Mouse (Mus musculus): Measurements from ENCODE around the gene Sugt1. TPM values are rescaled to one million over a fixed set of nuclear protein-coding genes. Genes with fewer than 3 reads are reported as not detected.

Gene Sugt1
- total RNA-seq, 1 experiment, result 93.7 TPM

- DNase-seq (ENCODE audit: low read depth, low spot score), result no peak
- Histone ChIP-seq H3K27ac (ENCODE audit: insufficient read depth, low read depth, low read length, poor library complexity, severe bottlenecking) (no peak overlapping the region), H3K9me3 (ENCODE audit: control insufficient read depth, insufficient read depth, low read depth, low read length) (no peaks in the 10 kb centered on the region), H3K9ac (ENCODE audit: insufficient read depth, low read depth, low read length, poor library complexity, severe bottlenecking) (no peak overlapping the region), H3K4me3 (ENCODE audit: insufficient read depth in 1 of 2, low read depth in 1 of 2, low read length in 2 of 2, poor library complexity in 1 of 2, severe bottlenecking in 1 of 2) (no peak overlapping the region), H3K4me1 (ENCODE audit: control insufficient read depth in 2 of 2, insufficient read depth in 2 of 2, low read length in 2 of 2, poor library complexity in 1 of 2) (peaks cover 6 to 10% of the 10 kb centered on the region in 2 experiments), H3K36me3 (ENCODE audit: control insufficient read depth, insufficient read depth, low read length, poor library complexity, severe bottlenecking) (peaks cover 9% of the 10 kb centered on the region)
- in situ Hi-C loops (cut with MboI; ENCODE audit: low sequenced_read_pairs in 2 of 2, unreplicated experiment in 2 of 2), result no loop called here
- TF ChIP-seq ZC3H11A (IDR thresholded peaks at IDR 0.05; ENCODE audit: borderline replicate concordance, low read depth, low read length) (no peak), HCFC1 (IDR thresholded peaks at IDR 0.05; ENCODE audit: borderline replicate concordance, insufficient read depth, low read length) (no peak)
Measured at GRCm38 (mm10) chr14:79591611-79592010, 4.1 kb downstream of the Sugt1 start.

- Histone ChIP-seq H3K36me3 (ENCODE audit: control insufficient read depth, insufficient read depth, low read length, poor library complexity, severe bottlenecking) (peaks cover 16% of the 10 kb centered on the region), H3K4me3 (ENCODE audit: insufficient read depth in 1 of 2, low read depth in 1 of 2, low read length in 2 of 2, poor library complexity in 1 of 2, severe bottlenecking in 1 of 2) (no peak overlapping the region), H3K27ac (ENCODE audit: insufficient read depth, low read depth, low read length, poor library complexity, severe bottlenecking) (no peak overlapping the region), H3K4me1 (ENCODE audit: control insufficient read depth in 2 of 2, insufficient read depth in 2 of 2, low read length in 2 of 2, poor library complexity in 1 of 2) (peaks cover 6 to 10% of the 10 kb centered on the region in 2 experiments; a peak in 3 of 4 replicates), H3K9me3 (ENCODE audit: control insufficient read depth, insufficient read depth, low read depth, low read length) (no peaks in the 10 kb centered on the region), H3K9ac (ENCODE audit: insufficient read depth, low read depth, low read length, poor library complexity, severe bottlenecking) (no peak overlapping the region)
- in situ Hi-C loops (cut with MboI; ENCODE audit: low sequenced_read_pairs in 2 of 2, unreplicated experiment in 2 of 2), result no loop called here
- TF ChIP-seq ZNF384 (IDR thresholded peaks at IDR 0.05; ENCODE audit: low read depth, low read length), result no peak
- no peak for TF ChIP-seq ZC3H11A (IDR thresholded peaks at IDR 0.05; ENCODE audit: borderline replicate concordance, low read depth, low read length)
- TF ChIP-seq MAFK (IDR thresholded peaks at IDR 0.05; ENCODE audit: insufficient read depth, low read depth, low read length), result no peak
- no peak for TF ChIP-seq HCFC1 (IDR thresholded peaks at IDR 0.05; ENCODE audit: borderline replicate concordance, insufficient read depth, low read length)
- no peak for TF ChIP-seq CHD2 (IDR thresholded peaks at IDR 0.05; ENCODE audit: low read depth, low read length)
- DNase-seq (ENCODE audit: low read depth, low spot score), result no peak
Measured at GRCm38 (mm10) chr14:79594069-79594468, 6.6 kb downstream of the Sugt1 start.

GRCm38 (mm10) chr14:79596602-79597001 is 9.1 kb downstream of the Sugt1 start:
- TF ChIP-seq ZNF384 (IDR thresholded peaks at IDR 0.05; ENCODE audit: low read depth, low read length), result no peak
- TF ChIP-seq HCFC1 (IDR thresholded peaks at IDR 0.05; ENCODE audit: borderline replicate concordance, insufficient read depth, low read length), result no peak
- no peak for TF ChIP-seq MAFK (IDR thresholded peaks at IDR 0.05; ENCODE audit: insufficient read depth, low read depth, low read length)
- TF ChIP-seq CHD2 (IDR thresholded peaks at IDR 0.05; ENCODE audit: low read depth, low read length), result no peak
- TF ChIP-seq ZC3H11A (IDR thresholded peaks at IDR 0.05; ENCODE audit: borderline replicate concordance, low read depth, low read length), result no peak
- no peaks in the 10 kb centered on the region for H3K4me1 ChIP-seq (ENCODE audit: control insufficient read depth in 2 of 2, insufficient read depth in 2 of 2, low read length in 2 of 2, poor library complexity in 1 of 2)
- no peak overlapping the region for H3K27ac ChIP-seq (ENCODE audit: insufficient read depth, low read depth, low read length, poor library complexity, severe bottlenecking)
- H3K4me3 ChIP-seq (ENCODE audit: insufficient read depth in 1 of 2, low read depth in 1 of 2, low read length in 2 of 2, poor library complexity in 1 of 2, severe bottlenecking in 1 of 2), result no peak overlapping the region
- H3K9ac ChIP-seq (ENCODE audit: insufficient read depth, low read depth, low read length, poor library complexity, severe bottlenecking), result no peak overlapping the region
- in situ Hi-C loops (cut with MboI; ENCODE audit: low sequenced_read_pairs in 2 of 2, unreplicated experiment in 2 of 2), result no loop called here
- peaks cover 28% of the 10 kb centered on the region for H3K36me3 ChIP-seq (ENCODE audit: control insufficient read depth, insufficient read depth, low read length, poor library complexity, severe bottlenecking)
- no peak for DNase-seq (ENCODE audit: low read depth, low spot score)
- no peaks in the 10 kb centered on the region for H3K9me3 ChIP-seq (ENCODE audit: control insufficient read depth, insufficient read depth, low read depth, low read length)

- no peak for DNase-seq (ENCODE audit: low read depth, low spot score)
- Histone ChIP-seq H3K4me3 (ENCODE audit: insufficient read depth in 1 of 2, low read depth in 1 of 2, low read length in 2 of 2, poor library complexity in 1 of 2, severe bottlenecking in 1 of 2) (no peak overlapping the region), H3K36me3 (ENCODE audit: control insufficient read depth, insufficient read depth, low read length, poor library complexity, severe bottlenecking) (peaks cover 34% of the 10 kb centered on the region), H3K4me1 (ENCODE audit: control insufficient read depth in 2 of 2, insufficient read depth in 2 of 2, low read length in 2 of 2, poor library complexity in 1 of 2) (no peaks in the 10 kb centered on the region), H3K27ac (ENCODE audit: insufficient read depth, low read depth, low read length, poor library complexity, severe bottlenecking) (no peak overlapping the region), H3K9me3 (ENCODE audit: control insufficient read depth, insufficient read depth, low read depth, low read length) (no peaks in the 10 kb centered on the region), H3K9ac (ENCODE audit: insufficient read depth, low read depth, low read length, poor library complexity, severe bottlenecking) (no peak overlapping the region)
- in situ Hi-C loops (cut with MboI; ENCODE audit: low sequenced_read_pairs in 2 of 2, unreplicated experiment in 2 of 2), result no loop called here
- TF ChIP-seq ZC3H11A (IDR thresholded peaks at IDR 0.05; ENCODE audit: borderline replicate concordance, low read depth, low read length), result no peak
- no peak for TF ChIP-seq CHD2 (IDR thresholded peaks at IDR 0.05; ENCODE audit: low read depth, low read length)
- TF ChIP-seq HCFC1 (IDR thresholded peaks at IDR 0.05; ENCODE audit: borderline replicate concordance, insufficient read depth, low read length), result no peak
- no peak for TF ChIP-seq MAFK (IDR thresholded peaks at IDR 0.05; ENCODE audit: insufficient read depth, low read depth, low read length)
- TF ChIP-seq ZNF384 (IDR thresholded peaks at IDR 0.05; ENCODE audit: low read depth, low read length), result no peak
Measured at GRCm38 (mm10) chr14:79605881-79606280, 18.4 kb downstream of the Sugt1 start.

- H3K36me3 ChIP-seq (ENCODE audit: control insufficient read depth, insufficient read depth, low read length, poor library complexity, severe bottlenecking), result peaks cover 37% of the 10 kb centered on the region
- H3K27ac ChIP-seq (ENCODE audit: insufficient read depth, low read depth, low read length, poor library complexity, severe bottlenecking), result no peak overlapping the region
- TF ChIP-seq CHD2 (IDR thresholded peaks at IDR 0.05; ENCODE audit: low read depth, low read length) (no peak), MAFK (IDR thresholded peaks at IDR 0.05; ENCODE audit: insufficient read depth, low read depth, low read length) (no peak), ZC3H11A (IDR thresholded peaks at IDR 0.05; ENCODE audit: borderline replicate concordance, low read depth, low read length) (no peak), HCFC1 (IDR thresholded peaks at IDR 0.05; ENCODE audit: borderline replicate concordance, insufficient read depth, low read length) (no peak), ZNF384 (IDR thresholded peaks at IDR 0.05; ENCODE audit: low read depth, low read length) (no peak)
- no peak for DNase-seq (ENCODE audit: low read depth, low spot score)
- in situ Hi-C loops (cut with MboI; ENCODE audit: low sequenced_read_pairs in 2 of 2, unreplicated experiment in 2 of 2), result no loop called here
- H3K4me3 ChIP-seq (ENCODE audit: insufficient read depth in 1 of 2, low read depth in 1 of 2, low read length in 2 of 2, poor library complexity in 1 of 2, severe bottlenecking in 1 of 2), result no peak overlapping the region
- no peaks in the 10 kb centered on the region for H3K4me1 ChIP-seq (ENCODE audit: control insufficient read depth in 2 of 2, insufficient read depth in 2 of 2, low read length in 2 of 2, poor library complexity in 1 of 2)
- no peak overlapping the region for H3K9ac ChIP-seq (ENCODE audit: insufficient read depth, low read depth, low read length, poor library complexity, severe bottlenecking)
- no peaks in the 10 kb centered on the region for H3K9me3 ChIP-seq (ENCODE audit: control insufficient read depth, insufficient read depth, low read depth, low read length)
Measured at GRCm38 (mm10) chr14:79606392-79606791, 18.9 kb downstream of the Sugt1 start.

Data from ES-E14 (cell line).